Mouse (Mus musculus) liver, postnatal 0 days (tissue): Measurements from ENCODE around the gene Cops3.

Experiments
- CTCF ChIP-seq: sonication (generic); IDR thresholded peaks from 2 replicates; pipeline ENCODE4 v1.5.1; 2016; ENCODE audit warnings: antibody characterized with exemption, low read depth
- EP300 ChIP-seq: IDR thresholded peaks from 2 replicates; pipeline ENCODE4 v1.6.1; 2016; ENCODE audit warnings: antibody characterized with exemption, low read depth, mild to moderate bottlenecking

DNA sequence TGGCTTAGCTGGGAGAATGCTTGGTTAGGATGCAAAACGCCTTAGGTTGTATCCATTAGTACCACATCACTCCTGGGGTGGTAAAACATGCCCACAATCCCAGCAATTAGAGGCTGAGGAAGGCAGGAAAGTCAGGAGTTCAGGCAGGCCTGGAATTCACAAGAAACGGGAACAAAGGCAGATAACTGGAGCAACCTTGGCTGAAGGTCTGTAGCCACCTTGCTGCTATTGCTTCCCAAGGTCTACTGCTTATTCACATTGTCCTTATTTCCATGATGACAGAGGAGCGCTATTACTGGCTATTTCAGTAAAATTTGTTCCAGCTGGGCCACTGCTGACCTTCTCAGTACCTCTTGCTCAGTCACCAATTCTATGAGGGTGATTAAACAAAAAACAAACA, 26.4 kb downstream of the Cops3 start:
- TF ChIP-seq CTCF (no peak), EP300 (no peak)
